Mouse (Mus musculus) liver, adult 2 months (tissue): ENCODE measurements around the gene Dennd1c.

Source experiments
- CTCF ChIP-seq: fragments of 200-500 bp; IDR thresholded peaks from 2 replicates; pipeline ENCODE4 v1.5.1; 2011; ENCODE audit warnings: low read depth, low read length, control low read depth
- POLR2A ChIP-seq: fragments of 200-500 bp; IDR thresholded peaks from 2 replicates; pipeline ENCODE4 v1.6.1; 2011; ENCODE audit warnings: low read length, control low read depth; ENCODE audit not compliant: insufficient read depth; ENCODE audit errors: extremely low read depth

DNA sequence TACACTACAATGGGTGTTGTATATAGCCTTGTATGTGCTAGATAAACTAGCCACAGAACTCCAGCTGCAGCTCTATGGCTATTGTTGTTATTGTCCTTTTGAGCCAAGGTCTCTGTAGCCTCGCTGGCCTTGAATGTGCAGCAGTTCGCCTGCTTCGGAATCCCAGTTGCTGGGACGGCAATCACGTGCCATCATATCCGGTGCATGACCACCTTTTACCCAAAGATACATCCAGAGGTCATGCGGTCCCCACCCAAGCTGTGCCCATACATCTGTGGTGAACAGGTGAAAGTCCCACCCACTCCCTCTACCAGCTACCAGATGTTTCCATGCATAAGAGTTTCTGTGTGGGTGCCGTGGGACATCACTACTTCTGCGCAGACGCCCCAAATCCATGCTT lies 17.2 kb downstream of the Dennd1c start:
- TF ChIP-seq CTCF (no peak), POLR2A (no peak)
